Mouse (Mus musculus) heart, embryonic 14.5 days (tissue): ENCODE data around the gene Fsd1. TPM values are rescaled to one million over a fixed set of nuclear protein-coding genes. Genes with fewer than 3 reads are reported as not detected.
A peak's percentile ranks its signal among the peaks of the same experiment; 100 is the strongest.

ENCODE experiments used
- ATAC-seq: fragments of 200-750 bp; cut with Nextera tagmentation; 2 replicates; pipeline ENCODE4 v1.8.0; 2017; ENCODE audit warnings: low read depth, moderate TSS enrichment; ENCODE audit not compliant: insufficient number of reproducible peaks, insufficient read depth, low FRiP score
- H3K27ac ChIP-seq, 2 experiments: fragments of 200-500 bp in 1 of 2; fragments of 300-500 bp in 1 of 2; sonication (generic) in 1 of 2; replicated peaks in 1 of 2; 2 replicates each; pipeline ENCODE4 v1.5.1; 2012 to 2014; ENCODE audit warnings: low read depth in 2 of 2, low read length in 2 of 2, control low read depth in 1 of 2, mild to moderate bottlenecking in 1 of 2, mixed read lengths in 1 of 2; ENCODE audit not compliant: control insufficient read depth in 1 of 2, insufficient read depth in 1 of 2
- H3K27me3 ChIP-seq: fragments of 300-500 bp; sonication (generic); 2 replicates; pipeline ENCODE4 v1.6.1; 2014; ENCODE audit warnings: mild to moderate bottlenecking, low read length, control low read depth; ENCODE audit not compliant: control insufficient read depth, insufficient read depth
- H3K36me3 ChIP-seq: fragments of 300-500 bp; sonication (generic); 2 replicates; pipeline ENCODE4 v1.6.1; 2014; ENCODE audit warnings: mild to moderate bottlenecking, control low read depth, low read length, mixed read lengths; ENCODE audit not compliant: control insufficient read depth, insufficient read depth
- H3K4me1 ChIP-seq, 2 experiments: fragments of 200-500 bp in 1 of 2; fragments of 300-500 bp in 1 of 2; sonication (generic) in 1 of 2; 2 replicates each; pipeline ENCODE4 v1.6.1; 2012 to 2014; ENCODE audit warnings: low read length in 2 of 2, control low read depth in 1 of 2, mixed read lengths in 1 of 2; ENCODE audit not compliant: control insufficient read depth in 2 of 2, insufficient read depth in 2 of 2
- H3K4me2 ChIP-seq: fragments of 300-500 bp; sonication (generic); 2 replicates; pipeline ENCODE4 v1.6.1; 2014; ENCODE audit warnings: mild to moderate bottlenecking, low read length
- H3K4me3 ChIP-seq, 2 experiments: fragments of 200-500 bp in 1 of 2; fragments of 300-500 bp in 1 of 2; sonication (generic) in 1 of 2; 2 replicates each; pipeline ENCODE4 v1.5.1; 2012 to 2014; ENCODE audit warnings: low read length in 2 of 2, mild to moderate bottlenecking in 2 of 2, control low read depth in 1 of 2, low read depth in 1 of 2, moderate library complexity in 1 of 2; ENCODE audit not compliant: control insufficient read depth in 1 of 2, insufficient read depth in 1 of 2
- H3K9ac ChIP-seq: fragments of 300-500 bp; sonication (generic); 2 replicates; pipeline ENCODE4 v1.6.1; 2014; ENCODE audit warnings: mild to moderate bottlenecking, low read length
- H3K9me3 ChIP-seq: fragments of 300-500 bp; sonication (generic); 2 replicates; pipeline ENCODE4 v1.6.1; 2016; ENCODE audit warnings: low read length, control low read depth; ENCODE audit not compliant: control insufficient read depth
- WGBS: fragments of 180-500 bp; shearing (Covaris S2); extraction: QIAGEN DNeasy Blood & Tissue Kit; methylation state at CpG from one replicate; pipeline ENCODE4 v1.1.7; 2014; 5-methylcytosine and 5-hydroxymethylcytosine counted together
- polyA plus RNA-seq: library from polyadenylated mRNA; unstranded; fragments of >200 nt; fragmentation: Nextera tagmentation; extraction: Ambion mirVana; gene quantifications from 2 replicates; pipeline ENCODE4 v1.2.1, GENCODE M21; 2014

The Fsd1 gene
- polyA plus RNA-seq, 1 experiment from 2014 or later, result 1.6 TPM

GRCm38 (mm10) chr17:56032831-56033230 is 46.5 kb downstream of the Fsd1 start:
- Histone ChIP-seq H3K4me1 (peaks cover 5 to 16% of the 10 kb centered on the region in 2 experiments; a peak in 3 of 4 replicates), H3K4me2 (no peak overlapping the region), H3K4me3 (no peak overlapping the region), H3K27me3 (no peaks in the 10 kb centered on the region), H3K27ac (no peak overlapping the region), H3K9me3 (no peaks in the 10 kb centered on the region), H3K36me3 (peaks cover 40% of the 10 kb centered on the region), H3K9ac (no peak overlapping the region)
- 74% methylated on average over 7 of the region's 7 CpGs for WGBS
- no peak for ATAC-seq

DNA sequence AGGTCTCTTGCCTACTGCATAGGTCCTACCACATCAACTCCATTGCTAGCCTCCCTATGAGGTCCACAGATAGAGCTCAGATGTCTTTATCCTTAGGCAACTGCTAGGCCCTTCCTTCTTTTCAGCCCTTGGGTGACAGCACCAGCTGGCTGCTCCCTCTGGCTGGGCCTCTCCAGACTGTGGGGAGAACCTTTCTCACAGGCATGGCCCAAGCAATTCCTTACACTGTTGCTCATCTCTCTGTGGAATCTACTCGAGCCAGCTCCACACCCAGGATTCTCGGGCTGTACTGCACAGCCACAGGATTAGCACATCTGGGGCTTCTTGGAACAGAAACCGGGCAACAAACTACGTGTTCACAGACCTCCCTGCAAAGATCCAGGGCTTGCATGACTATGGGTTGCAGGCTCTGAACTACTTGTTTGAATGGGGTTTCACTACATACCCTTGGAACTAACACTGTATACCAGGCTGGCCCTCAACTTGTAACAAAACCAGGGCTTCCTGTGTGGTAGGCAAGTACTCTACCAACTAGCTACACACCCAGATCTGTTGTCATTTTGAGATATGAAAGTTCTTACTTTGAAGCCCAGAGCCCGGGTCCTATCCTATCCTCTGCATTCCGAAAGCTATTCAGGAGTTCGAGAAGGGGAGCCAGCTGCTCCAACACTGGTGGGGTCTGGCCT is 47.9 kb downstream of the Fsd1 start:
- H3K4me3 ChIP-seq, result no peak overlapping the region
- ATAC-seq, result no peak

DNA sequence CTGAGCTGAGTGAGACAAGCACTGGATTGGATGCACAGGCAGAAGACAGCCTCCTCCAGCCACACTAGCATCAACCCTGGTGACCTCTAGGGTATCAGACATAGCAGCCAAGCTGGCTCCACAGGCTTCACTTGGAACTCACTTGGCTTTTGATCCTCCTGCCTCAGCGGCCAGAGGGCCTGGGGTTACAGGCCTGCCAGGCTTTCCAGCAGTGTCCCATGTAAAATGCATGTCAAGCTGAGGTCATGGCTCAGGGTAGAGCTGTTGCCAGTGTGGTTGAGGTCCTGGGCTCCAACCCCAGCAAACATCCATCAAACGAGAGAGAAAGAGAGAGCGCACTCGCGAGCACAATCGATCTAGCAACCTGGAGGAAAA is 48.4 kb downstream of the Fsd1 start:
- H3K9ac ChIP-seq, result no peak overlapping the region; the same call in 1 of the 2 replicates
- peaks cover 25% of the 10 kb centered on the region for H3K36me3 ChIP-seq
- H3K27me3 ChIP-seq, result no peaks in the 10 kb centered on the region
- no peak overlapping the region for H3K4me3 ChIP-seq
- no peaks in the 10 kb centered on the region for H3K9me3 ChIP-seq
- 82% methylated on average over 6 of the region's 6 CpGs for WGBS
- no peak for ATAC-seq
- H3K27ac ChIP-seq, result no peak overlapping the region
- peak overlapping the region; percentile 65 for H3K4me2 ChIP-seq
- H3K4me1 ChIP-seq, result peaks cover 3 to 16% of the 10 kb centered on the region in 2 experiments; a peak in 3 of 4 replicates

More for the DNA sequence above, 47.9 kb downstream of the Fsd1 start:
- Histone ChIP-seq H3K4me2 (no peak overlapping the region), H3K4me1 (peaks cover 3 to 16% of the 10 kb centered on the region in 2 experiments; a peak in 3 of 4 replicates), H3K27me3 (no peaks in the 10 kb centered on the region), H3K9ac (peak overlapping the region; percentile 16; the same call in 1 of the 2 replicates), H3K27ac (no peak overlapping the region), H3K36me3 (peaks cover 30% of the 10 kb centered on the region), H3K9me3 (no peaks in the 10 kb centered on the region)
- 81% methylated on average over 7 of the region's 7 CpGs for WGBS

- Histone ChIP-seq H3K9me3 (no peaks in the 10 kb centered on the region), H3K9ac (peak overlapping the region; percentile 96), H3K27ac (no peak overlapping the region), H3K4me3 (peak overlapping the region; percentile 22 to 93), H3K4me1 (peaks cover 3 to 16% of the 10 kb centered on the region in 2 experiments; a peak in 3 of 4 replicates), H3K4me2 (peak overlapping the region; percentile 65), H3K36me3 (peaks cover 24% of the 10 kb centered on the region), H3K27me3 (no peaks in the 10 kb centered on the region)
- ATAC-seq, result no peak
- 74% methylated on average over 4 of the region's 4 CpGs for WGBS
Observed at GRCm38 (mm10) chr17:56035216-56035615, 48.9 kb downstream of the Fsd1 start.

DNA sequence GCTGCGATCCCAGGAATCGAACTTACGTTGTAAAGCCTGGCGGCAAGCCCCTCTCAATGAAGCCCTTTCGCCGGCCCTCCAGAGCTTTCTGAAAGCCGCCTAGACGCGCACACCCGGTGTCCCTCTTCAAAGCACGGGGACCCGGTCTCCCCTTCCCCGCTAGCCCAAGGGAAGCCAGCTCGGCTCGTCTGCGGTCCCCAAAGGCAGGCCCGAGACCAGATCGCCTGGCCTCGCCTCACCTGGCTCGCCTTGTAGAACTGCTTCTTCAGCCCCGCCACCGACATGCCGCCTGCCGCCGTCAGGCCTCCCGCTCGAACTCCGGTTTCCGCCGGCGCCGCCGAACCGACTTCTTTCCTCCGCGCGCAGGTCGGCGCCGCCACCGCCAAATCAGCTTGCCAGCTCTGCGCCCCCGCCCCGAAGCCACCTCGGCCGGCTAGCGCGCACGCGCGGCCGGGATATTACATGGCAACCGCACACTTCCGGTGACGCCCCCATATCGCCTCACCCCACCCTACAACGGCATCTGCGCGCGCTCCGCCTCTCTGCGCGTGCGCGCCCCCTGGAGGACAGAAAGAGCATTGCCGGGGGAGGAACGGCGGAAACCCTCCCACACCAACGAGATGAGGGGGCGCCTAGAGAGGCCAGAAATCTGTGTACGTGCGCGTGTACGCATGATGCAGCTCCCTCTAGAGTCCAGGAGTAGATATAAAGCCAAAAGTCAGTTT is 50.0 kb downstream of the Fsd1 start, which contains the start of gene Sh3gl1:
Gene Sh3gl1, minus strand, starts transcription at position 460 of the 725 bp plus-strand sequence.
- Histone ChIP-seq H3K9me3 (no peaks in the 10 kb centered on the region), H3K27ac (peak within 1 kb of the TSS; percentile 72 to 89), H3K4me2 (peak within 1 kb of the TSS; percentile 65), H3K27me3 (no peaks in the 10 kb centered on the region), H3K36me3 (peaks cover 22% of the 10 kb centered on the region), H3K4me3 (peak within 1 kb of the TSS; percentile 71 to 93), H3K9ac (peak within 1 kb of the TSS; percentile 96), H3K4me1 (peaks cover 7 to 20% of the 10 kb centered on the region in 2 experiments)
- ATAC-seq, result peak; percentile 92
- under 1% methylated on average over 74 of the region's 74 CpGs for WGBS

DNA sequence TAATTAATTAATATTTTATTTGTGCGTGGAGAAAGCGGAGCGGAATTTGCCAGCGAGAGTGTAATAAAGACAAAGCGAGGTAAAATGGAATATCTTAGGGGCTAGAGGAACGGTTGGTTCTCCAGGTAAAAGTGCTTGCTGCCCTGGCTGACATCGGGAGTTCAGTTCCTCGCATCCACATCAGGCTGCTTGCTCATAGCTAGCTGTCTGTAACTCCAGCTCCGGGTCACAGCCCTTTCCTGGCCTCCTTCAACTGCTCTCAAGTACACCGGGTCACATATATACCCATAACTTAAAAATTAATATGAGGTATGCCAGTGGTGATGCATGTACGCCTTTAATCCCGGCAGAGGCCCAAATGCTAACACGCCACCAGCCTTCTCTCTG is 50.6 kb downstream of the Fsd1 start:
- Histone ChIP-seq H3K4me1 (peaks cover 7 to 24% of the 10 kb centered on the region in 2 experiments), H3K9ac (peak overlapping the region; percentile 69), H3K27me3 (no peaks in the 10 kb centered on the region), H3K27ac (no peak overlapping the region; a peak in 1 of 4 replicates), H3K36me3 (peaks cover 22% of the 10 kb centered on the region), H3K9me3 (no peaks in the 10 kb centered on the region), H3K4me3 (peak overlapping the region; percentile 25 to 93), H3K4me2 (peak overlapping the region; percentile 61)
- ATAC-seq, result no peak
- 34% methylated on average over 13 of the region's 13 CpGs for WGBS

GRCm38 (mm10) chr17:56038583-56039261 is 52.4 kb downstream of the Fsd1 start:
- no peak overlapping the region for H3K4me3 ChIP-seq
- peaks cover 16% of the 10 kb centered on the region for H3K36me3 ChIP-seq
- no peak overlapping the region for H3K9ac ChIP-seq
- no peaks in the 10 kb centered on the region for H3K27me3 ChIP-seq
- WGBS, result 82% methylated on average over 8 of the region's 8 CpGs
- H3K9me3 ChIP-seq, result no peaks in the 10 kb centered on the region
- ATAC-seq, result no peak
- H3K4me2 ChIP-seq, result no peak overlapping the region
- no peak overlapping the region for H3K27ac ChIP-seq
- H3K4me1 ChIP-seq, result peaks cover 7 to 25% of the 10 kb centered on the region in 2 experiments
